Mouse (Mus musculus): ENCODE data around the gene Ajm1. TPM values are rescaled to one million over a fixed set of nuclear protein-coding genes. Genes with fewer than 3 reads are reported as not detected.

Ajm1 gene
- polyA plus RNA-seq, 1 experiment = 7.0 TPM

GRCm38 (mm10) chr2:25600037-25600436, 18.5 kb upstream of the Ajm1 start:
- no peak for DNase-seq
- 92% methylated on average over 2 of the region's 2 CpGs for WGBS
- Histone ChIP-seq H3K27ac (ENCODE audit: control insufficient read depth, insufficient read depth, low read length) (no peak overlapping the region), H3K36me3 (ENCODE audit: control insufficient read depth, insufficient read depth, low read length) (peaks cover 53% of the 10 kb centered on the region), H3K4me3 (ENCODE audit: control insufficient read depth, insufficient read depth, low read length) (no peak overlapping the region), H3K27me3 (ENCODE audit: control insufficient read depth, insufficient read depth, low read length) (no peaks in the 10 kb centered on the region), H3K4me1 (replicated peaks; ENCODE audit: control insufficient read depth, insufficient read depth, low read length) (no peaks in the 10 kb centered on the region)
- TF ChIP-seq CTCF (IDR thresholded peaks at IDR 0.05; ENCODE audit: borderline replicate concordance, control insufficient read depth, extremely low read depth, insufficient read depth, low read length, poor library complexity) (no peak), POLR2A (IDR thresholded peaks at IDR 0.05; ENCODE audit: control insufficient read depth, extremely low read depth, insufficient read depth, low read length, poor library complexity) (no peak)

DNA sequence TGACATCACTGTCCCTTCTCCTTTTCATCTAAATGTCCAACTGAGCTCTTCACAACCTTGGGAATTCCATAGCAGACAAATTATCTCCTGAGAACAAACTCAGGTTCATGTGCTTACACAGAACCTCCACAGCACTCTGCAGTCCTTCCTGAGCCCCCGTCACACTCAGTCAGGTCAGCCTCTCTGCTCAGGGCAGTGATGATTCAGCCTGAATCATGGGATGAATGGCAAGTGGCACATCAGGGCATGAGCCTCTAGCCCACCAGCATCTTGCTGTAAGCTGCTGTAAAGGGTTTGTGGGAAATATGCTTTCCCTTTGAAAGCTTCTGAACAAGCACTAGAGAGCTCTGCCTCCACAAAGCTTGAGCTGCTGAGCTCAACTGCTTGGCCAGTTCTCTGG, 17.2 kb upstream of the Ajm1 start:
- Histone ChIP-seq H3K27ac (ENCODE audit: control insufficient read depth, insufficient read depth, low read length) (no peak overlapping the region), H3K4me3 (ENCODE audit: control insufficient read depth, insufficient read depth, low read length) (no peak overlapping the region), H3K4me1 (replicated peaks; ENCODE audit: control insufficient read depth, insufficient read depth, low read length) (no peaks in the 10 kb centered on the region), H3K27me3 (ENCODE audit: control insufficient read depth, insufficient read depth, low read length) (no peaks in the 10 kb centered on the region), H3K36me3 (ENCODE audit: control insufficient read depth, insufficient read depth, low read length) (peaks cover 59% of the 10 kb centered on the region)
- TF ChIP-seq POLR2A (IDR thresholded peaks at IDR 0.05; ENCODE audit: control insufficient read depth, extremely low read depth, insufficient read depth, low read length, poor library complexity) (no peak), CTCF (IDR thresholded peaks at IDR 0.05; ENCODE audit: borderline replicate concordance, control insufficient read depth, extremely low read depth, insufficient read depth, low read length, poor library complexity) (no peak)
- WGBS = 100% methylated on average over 1 of the region's 1 CpGs
- no peak for DNase-seq

- DNase-seq = no peak
- no peak for TF ChIP-seq CTCF (IDR thresholded peaks at IDR 0.05; ENCODE audit: borderline replicate concordance, control insufficient read depth, extremely low read depth, insufficient read depth, low read length, poor library complexity)
- no peak for TF ChIP-seq POLR2A (IDR thresholded peaks at IDR 0.05; ENCODE audit: control insufficient read depth, extremely low read depth, insufficient read depth, low read length, poor library complexity)
- no peak overlapping the region for H3K4me3 ChIP-seq (ENCODE audit: control insufficient read depth, insufficient read depth, low read length)
- H3K27me3 ChIP-seq (ENCODE audit: control insufficient read depth, insufficient read depth, low read length) = no peaks in the 10 kb centered on the region
- 95% methylated on average over 5 of the region's 5 CpGs for WGBS
- H3K27ac ChIP-seq (ENCODE audit: control insufficient read depth, insufficient read depth, low read length) = no peak overlapping the region
- H3K36me3 ChIP-seq (ENCODE audit: control insufficient read depth, insufficient read depth, low read length) = peaks cover 70% of the 10 kb centered on the region
- H3K4me1 ChIP-seq (replicated peaks; ENCODE audit: control insufficient read depth, insufficient read depth, low read length) = no peaks in the 10 kb centered on the region
Measured at GRCm38 (mm10) chr2:25596765-25597510, 15.4 kb upstream of the Ajm1 start.

- no peak for TF ChIP-seq CTCF (IDR thresholded peaks at IDR 0.05; ENCODE audit: borderline replicate concordance, control insufficient read depth, extremely low read depth, insufficient read depth, low read length, poor library complexity)
- no peak for TF ChIP-seq POLR2A (IDR thresholded peaks at IDR 0.05; ENCODE audit: control insufficient read depth, extremely low read depth, insufficient read depth, low read length, poor library complexity)
- no peaks in the 10 kb centered on the region for H3K4me1 ChIP-seq (replicated peaks; ENCODE audit: control insufficient read depth, insufficient read depth, low read length)
- H3K27ac ChIP-seq (ENCODE audit: control insufficient read depth, insufficient read depth, low read length) = no peak overlapping the region
- H3K36me3 ChIP-seq (ENCODE audit: control insufficient read depth, insufficient read depth, low read length) = peaks cover 39% of the 10 kb centered on the region
- H3K4me3 ChIP-seq (ENCODE audit: control insufficient read depth, insufficient read depth, low read length) = no peak overlapping the region
- 87% methylated on average over 2 of the region's 2 CpGs for WGBS
- no peaks in the 10 kb centered on the region for H3K27me3 ChIP-seq (ENCODE audit: control insufficient read depth, insufficient read depth, low read length)
- peak; percentile 47 for DNase-seq
Measured at GRCm38 (mm10) chr2:25591863-25592262, 10.3 kb upstream of the Ajm1 start.

GRCm38 (mm10) chr2:25588227-25588907, 6.8 kb upstream of the Ajm1 start:
- DNase-seq = no peak
- Histone ChIP-seq H3K27me3 (ENCODE audit: control insufficient read depth, insufficient read depth, low read length) (no peaks in the 10 kb centered on the region), H3K4me3 (ENCODE audit: control insufficient read depth, insufficient read depth, low read length) (no peak overlapping the region), H3K27ac (ENCODE audit: control insufficient read depth, insufficient read depth, low read length) (no peak overlapping the region), H3K4me1 (replicated peaks; ENCODE audit: control insufficient read depth, insufficient read depth, low read length) (no peaks in the 10 kb centered on the region), H3K36me3 (ENCODE audit: control insufficient read depth, insufficient read depth, low read length) (peaks cover 13% of the 10 kb centered on the region)
- WGBS = 81% methylated on average over 8 of the region's 8 CpGs
- TF ChIP-seq POLR2A (IDR thresholded peaks at IDR 0.05; ENCODE audit: control insufficient read depth, extremely low read depth, insufficient read depth, low read length, poor library complexity) (no peak), CTCF (IDR thresholded peaks at IDR 0.05; ENCODE audit: borderline replicate concordance, control insufficient read depth, extremely low read depth, insufficient read depth, low read length, poor library complexity) (no peak)

DNA sequence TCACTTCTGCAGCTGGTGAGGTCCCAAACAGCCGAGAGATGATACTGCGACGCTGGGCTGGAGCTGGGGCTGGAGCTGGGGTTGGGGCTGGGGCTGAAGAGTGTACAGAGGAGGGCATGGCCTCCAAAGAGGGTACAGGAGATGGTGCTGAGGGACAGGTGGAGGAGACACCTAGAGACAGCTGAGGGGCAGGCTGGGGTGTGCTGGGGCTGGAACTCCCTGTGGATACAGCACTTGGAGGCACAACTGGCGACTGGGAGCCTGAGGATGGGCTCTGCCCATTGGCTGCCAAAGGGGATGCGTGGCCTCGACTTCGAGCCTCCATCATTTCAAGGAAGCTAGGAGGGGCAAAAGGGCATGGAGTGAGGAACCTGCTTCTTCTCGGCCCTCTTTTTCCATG, 5.7 kb upstream of the Ajm1 start:
- no peaks in the 10 kb centered on the region for H3K27me3 ChIP-seq (ENCODE audit: control insufficient read depth, insufficient read depth, low read length)
- no peak for DNase-seq
- no peak overlapping the region for H3K27ac ChIP-seq (ENCODE audit: control insufficient read depth, insufficient read depth, low read length)
- peaks cover 3% of the 10 kb centered on the region for H3K36me3 ChIP-seq (ENCODE audit: control insufficient read depth, insufficient read depth, low read length)
- no peak overlapping the region for H3K4me3 ChIP-seq (ENCODE audit: control insufficient read depth, insufficient read depth, low read length)
- H3K4me1 ChIP-seq (replicated peaks; ENCODE audit: control insufficient read depth, insufficient read depth, low read length) = no peaks in the 10 kb centered on the region
- WGBS = 98% methylated on average over 8 of the region's 8 CpGs
- TF ChIP-seq CTCF (IDR thresholded peaks at IDR 0.05; ENCODE audit: borderline replicate concordance, control insufficient read depth, extremely low read depth, insufficient read depth, low read length, poor library complexity) (no peak), POLR2A (IDR thresholded peaks at IDR 0.05; ENCODE audit: control insufficient read depth, extremely low read depth, insufficient read depth, low read length, poor library complexity) (no peak)
